28 mouse cellular contexts compared by ENCODE assay signal in the genomic region with DNA sequence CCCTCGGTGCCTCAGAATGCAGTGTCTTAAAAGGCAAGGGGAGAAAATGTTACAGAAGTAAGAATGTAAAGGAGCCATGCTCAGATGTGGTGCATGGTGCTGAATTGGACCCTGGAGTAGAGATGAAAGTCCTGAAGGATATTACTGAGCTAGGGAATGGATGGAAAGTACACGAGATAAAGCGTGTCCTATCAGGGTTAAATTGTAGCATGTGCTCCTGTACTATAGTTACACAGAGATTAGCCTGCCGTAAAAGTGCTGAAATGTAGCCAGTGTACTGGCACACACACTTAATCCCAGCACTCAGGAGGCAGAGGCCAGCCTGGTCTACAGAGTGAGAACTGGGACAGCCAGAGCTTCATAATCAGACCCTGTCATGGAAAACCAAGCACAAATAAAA.
"Had no signal": no experiment of that assay in that cellular context is flagged by ENCODE, and none has a peak within 500 bp of the region (broad histone marks: within the 10 kb centered on the region; RNA-seq: fewer than 3 reads in every experiment).

No protein-coding gene starts in this region.

- H3K9me3 ChIP-seq: embryonic facial prominence, embryonic 10.5 days; embryonic facial prominence, embryonic 12.5 days; embryonic facial prominence, embryonic 13.5 days; embryonic facial prominence, embryonic 15.5 days; forebrain, embryonic 10.5 days; forebrain, embryonic 12.5 days; forebrain, embryonic 13.5 days; forebrain, embryonic 15.5 days had no signal

- H3K4me2 ChIP-seq: embryonic facial prominence, embryonic 12.5 days; embryonic facial prominence, embryonic 13.5 days; embryonic facial prominence, embryonic 15.5 days; forebrain, embryonic 12.5 days; forebrain, embryonic 13.5 days; forebrain, embryonic 15.5 days had no signal

- H3K27ac ChIP-seq: embryonic facial prominence, embryonic 10.5 days; embryonic facial prominence, embryonic 12.5 days; embryonic facial prominence, embryonic 13.5 days; embryonic facial prominence, embryonic 15.5 days; forebrain, embryonic 10.5 days; forebrain, embryonic 12.5 days; forebrain, embryonic 13.5 days; forebrain, embryonic 15.5 days; gastrocnemius, adult 2 months had no signal

- ATAC-seq: forebrain, embryonic 13.5 days; forebrain, embryonic 14.5 days; forebrain, embryonic 15.5 days; forebrain, embryonic 16.5 days; forebrain, postnatal 0 days had no signal

- H3K9ac ChIP-seq: embryonic facial prominence, embryonic 12.5 days; embryonic facial prominence, embryonic 13.5 days; embryonic facial prominence, embryonic 15.5 days; forebrain, embryonic 12.5 days; forebrain, embryonic 13.5 days; forebrain, embryonic 15.5 days; forebrain, postnatal 0 days had no signal

- H3K4me3 ChIP-seq: embryonic facial prominence, embryonic 10.5 days; embryonic facial prominence, embryonic 12.5 days; embryonic facial prominence, embryonic 13.5 days; embryonic facial prominence, embryonic 15.5 days; erythroblast, embryonic 14.5 days; forebrain, embryonic 10.5 days; forebrain, embryonic 12.5 days; forebrain, embryonic 13.5 days; forebrain, embryonic 15.5 days; gastrocnemius, adult 2 months had no signal

- H3K27me3 ChIP-seq: embryonic facial prominence, embryonic 12.5 days; embryonic facial prominence, embryonic 13.5 days; embryonic facial prominence, embryonic 15.5 days; forebrain, embryonic 12.5 days; forebrain, embryonic 13.5 days; forebrain, embryonic 15.5 days had no signal

- DNase-seq: cerebellum, adult 2 months; cerebellum, adult 8-10 months; cerebellum, adult 9-10 months; cerebellum, adult 9-11 months; cerebellum, postnatal 10 days; cerebellum, postnatal 14 days; cerebellum, postnatal 25 days; cerebellum, postnatal 36 days; embryo, embryonic 11 days; forebrain, postnatal 0 days; gastrocnemius, adult 2 months; gastrocnemius, postnatal 10 days; gastrocnemius, postnatal 14 days; gastrocnemius, postnatal 25 days; gastrocnemius, postnatal 36 days; heart, adult 11 months; heart, adult 18-20 months had no signal

- H3K4me1 ChIP-seq: embryonic facial prominence, embryonic 10.5 days; embryonic facial prominence, embryonic 12.5 days; embryonic facial prominence, embryonic 13.5 days; embryonic facial prominence, embryonic 15.5 days; forebrain, embryonic 10.5 days; forebrain, embryonic 12.5 days; forebrain, embryonic 13.5 days; forebrain, embryonic 15.5 days had no signal
